Mouse (Mus musculus) T-helper 1 cell (primary cell): ENCODE measurements around the gene Cntnap5b.

Experiments used
- in situ Hi-C: fragments of 300-600 bp; cut with MboI, MseI; formaldehyde crosslinking; loops from one replicate; pipeline ENCODE4 v1.15.1; 2025; ENCODE audit warnings: high pct_unique_total_duplicates

The Cntnap5b gene

DNA sequence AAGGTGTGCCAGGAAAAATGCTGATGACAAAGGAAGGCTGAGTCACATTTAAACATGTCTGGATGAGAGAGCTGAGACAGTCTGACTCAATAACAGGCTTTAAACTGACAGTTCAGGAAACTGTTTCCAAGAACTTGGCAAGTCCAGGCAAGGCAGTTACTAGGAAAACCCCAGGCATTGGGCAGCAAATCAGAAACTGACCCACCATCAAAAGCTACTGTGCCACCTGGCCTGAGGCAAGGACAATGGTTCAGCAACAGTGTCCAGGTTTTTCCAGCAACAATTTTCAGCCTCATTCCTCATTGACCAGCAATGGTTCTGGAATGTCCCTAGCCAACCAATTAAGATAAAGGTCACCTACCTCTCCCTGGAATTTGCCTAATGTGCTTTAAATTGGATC, 399.0 kb downstream of the Cntnap5b start:
- in situ Hi-C loops, result no loop called here

DNA sequence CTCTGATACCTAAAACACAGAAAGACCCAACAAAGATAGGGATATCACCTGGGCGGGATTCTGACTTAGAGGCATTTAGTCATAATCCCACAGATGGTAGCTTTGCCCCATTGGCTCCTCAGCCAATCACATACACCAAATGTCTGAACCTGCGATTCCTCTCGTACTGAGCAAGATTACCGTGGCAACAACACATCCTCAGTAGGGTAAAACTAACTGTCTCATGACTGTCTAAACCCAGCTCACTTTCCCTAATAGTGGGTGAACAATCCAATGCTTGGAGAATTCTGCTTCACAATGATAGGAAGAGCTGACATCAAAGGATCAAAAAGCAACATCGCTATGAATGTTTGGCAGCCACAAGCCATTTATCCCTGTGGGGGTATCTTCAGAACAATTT, 407.5 kb downstream of the Cntnap5b start:
- in situ Hi-C loops, result no loop called here

DNA sequence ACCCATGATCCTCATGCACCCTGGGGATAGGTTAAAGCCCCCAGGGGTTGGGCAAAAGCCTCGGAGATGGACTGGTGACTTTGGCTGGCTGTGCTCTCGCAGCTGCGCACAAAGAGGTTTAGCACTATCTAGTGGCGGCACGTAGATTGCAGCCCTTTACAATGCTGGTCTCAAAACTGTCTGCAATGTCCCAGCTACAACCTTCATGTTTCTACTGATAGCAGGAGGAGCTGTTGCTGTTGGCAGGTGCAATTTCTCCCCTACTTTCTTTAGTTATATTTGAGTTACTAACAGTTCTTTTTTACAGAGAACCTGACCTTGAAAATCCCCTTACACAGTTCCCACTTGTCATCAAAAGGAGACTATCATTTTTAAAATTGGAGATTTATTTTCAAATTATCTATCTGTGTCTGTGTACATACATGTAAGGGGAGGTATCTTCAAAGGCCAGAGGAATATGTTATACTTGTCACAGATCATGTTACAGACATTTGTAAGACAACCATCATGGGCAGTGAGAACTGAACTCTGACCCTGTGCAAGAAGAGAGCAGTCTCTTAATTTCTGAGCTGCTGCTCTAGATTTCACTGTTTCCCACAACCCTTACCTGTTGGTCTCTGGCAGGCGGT, 459.5 kb downstream of the Cntnap5b start:
- in situ Hi-C loops, result no loop called here

DNA sequence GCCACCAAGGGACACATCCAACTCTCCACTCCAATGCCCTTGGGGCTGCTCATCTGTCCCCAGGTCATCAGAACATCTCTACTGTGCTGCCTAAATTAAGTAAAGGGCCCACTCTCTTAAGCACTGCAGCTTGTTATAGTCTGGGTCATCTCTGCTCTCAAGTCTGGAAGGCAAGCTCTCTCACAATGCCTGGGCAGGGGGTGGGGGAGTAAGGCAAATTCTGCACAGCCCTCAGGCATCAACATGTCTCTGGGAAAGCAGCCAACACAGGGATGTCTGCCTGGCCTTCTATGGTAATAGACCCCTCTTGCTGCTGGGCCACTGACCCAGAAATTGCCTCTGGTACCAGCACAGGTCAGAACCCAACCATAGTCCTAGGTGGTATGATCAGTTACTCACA, 479.4 kb downstream of the Cntnap5b start:
- in situ Hi-C loops, result no loop called here

DNA sequence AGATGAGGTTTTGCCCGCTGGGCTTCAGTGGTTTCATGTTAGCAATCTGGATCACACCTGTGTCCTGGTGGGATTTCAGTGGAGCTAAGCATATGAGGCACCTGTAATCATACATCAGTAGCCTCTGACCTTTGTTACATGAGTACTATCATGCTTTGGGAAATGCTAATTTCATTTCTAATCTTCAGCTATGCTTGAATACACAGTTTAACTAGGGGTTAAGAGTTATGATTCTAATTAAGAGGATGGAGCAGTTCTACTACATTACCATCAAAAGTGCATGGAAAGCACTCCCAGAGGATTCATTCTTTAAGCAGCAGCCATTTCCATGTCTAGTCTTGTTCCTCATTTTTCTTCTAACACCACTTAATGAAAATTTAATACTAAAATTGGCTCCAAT, 538.1 kb downstream of the Cntnap5b start:
- in situ Hi-C loops, result no loop called here

DNA sequence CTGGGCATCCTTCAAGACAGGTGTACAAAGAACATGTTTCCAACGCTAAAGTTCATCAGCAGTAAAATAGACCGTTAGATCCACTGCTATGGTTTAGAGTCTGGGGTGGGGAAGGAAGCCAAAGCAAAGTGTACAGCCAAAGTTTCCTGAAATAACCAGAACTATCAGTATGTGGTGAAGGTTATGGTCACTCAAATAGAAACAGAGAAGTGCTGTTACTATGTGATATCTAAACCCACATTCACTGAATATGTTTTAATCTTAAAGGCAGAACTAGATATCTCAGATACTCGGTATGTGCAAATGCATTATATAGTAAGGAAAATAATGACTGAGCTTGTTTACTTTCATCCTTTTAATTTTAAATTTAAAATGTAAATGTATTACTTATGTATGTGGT, 558.5 kb downstream of the Cntnap5b start:
- in situ Hi-C loops, result no loop called here

DNA sequence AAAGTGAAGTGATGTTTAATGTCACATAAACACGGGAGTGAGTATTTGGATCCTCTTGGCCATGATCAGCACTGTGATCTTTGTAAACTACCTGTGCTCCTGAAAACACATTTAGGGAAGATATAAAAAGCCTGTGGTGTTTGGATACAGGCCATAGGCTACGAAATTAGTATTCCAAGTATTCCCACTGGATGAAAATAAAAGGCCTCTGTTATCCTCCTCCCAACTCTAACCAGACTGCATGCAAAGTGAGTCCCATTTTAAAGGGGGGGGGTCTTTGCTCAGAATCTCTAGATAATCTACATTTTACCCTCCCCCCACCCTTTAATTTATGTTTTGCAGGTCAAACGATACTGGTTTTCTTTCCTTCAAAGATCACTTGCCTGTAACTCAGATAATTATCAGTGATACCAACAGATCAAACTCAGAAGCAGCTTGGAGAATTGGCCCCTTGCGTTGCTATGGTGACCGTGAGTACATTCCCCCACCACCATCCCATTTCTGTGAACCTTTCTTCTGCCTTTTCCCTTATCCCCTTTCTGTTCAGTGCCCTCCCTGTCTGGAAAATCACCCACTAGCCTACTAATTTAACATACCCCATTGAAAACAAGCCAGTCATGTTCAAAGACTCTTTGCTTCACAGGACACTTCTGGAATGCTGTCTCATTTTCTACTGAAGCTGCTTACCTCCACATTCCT, 597.0 kb downstream of the Cntnap5b start:
- in situ Hi-C loops, result no loop called here

DNA sequence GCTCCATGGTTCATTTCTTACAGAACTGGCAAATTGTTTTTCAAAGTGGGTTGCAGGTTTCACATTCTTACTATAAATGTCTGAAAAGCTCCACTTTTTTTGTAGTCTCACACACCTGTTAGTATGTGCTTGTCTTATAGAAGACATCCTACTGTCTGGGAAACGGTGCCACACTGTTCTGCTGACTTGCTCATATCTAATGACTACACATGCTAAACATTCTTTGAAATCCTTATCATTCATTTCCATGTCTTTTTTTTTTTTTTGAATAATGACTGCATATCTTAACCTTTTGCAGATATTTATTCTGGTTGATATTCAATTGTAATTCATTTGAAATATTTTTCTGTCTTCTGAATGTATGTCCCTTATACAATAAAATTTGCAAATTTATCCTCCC, 613.7 kb downstream of the Cntnap5b start:
- in situ Hi-C loops, result no loop called here

DNA sequence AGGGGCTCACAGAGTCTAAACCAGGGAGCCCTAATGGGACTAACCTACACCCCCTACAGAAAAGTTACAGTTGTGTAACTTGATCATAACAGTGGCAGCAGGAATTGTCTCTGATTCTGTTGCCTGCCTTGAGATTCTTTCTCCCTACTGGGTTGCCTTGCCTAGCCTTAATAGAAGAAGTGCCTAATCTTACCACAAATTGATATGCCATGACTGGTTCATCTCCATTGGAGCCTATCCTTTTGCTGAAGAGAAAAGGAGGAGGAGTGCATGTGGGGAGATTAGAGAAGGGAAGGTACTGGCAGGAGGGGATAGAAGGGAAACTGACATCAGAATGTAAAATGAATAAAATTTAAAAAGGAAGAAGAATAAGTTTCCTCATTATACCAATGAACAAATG, 621.5 kb downstream of the Cntnap5b start:
- in situ Hi-C loops, result no loop called here

DNA sequence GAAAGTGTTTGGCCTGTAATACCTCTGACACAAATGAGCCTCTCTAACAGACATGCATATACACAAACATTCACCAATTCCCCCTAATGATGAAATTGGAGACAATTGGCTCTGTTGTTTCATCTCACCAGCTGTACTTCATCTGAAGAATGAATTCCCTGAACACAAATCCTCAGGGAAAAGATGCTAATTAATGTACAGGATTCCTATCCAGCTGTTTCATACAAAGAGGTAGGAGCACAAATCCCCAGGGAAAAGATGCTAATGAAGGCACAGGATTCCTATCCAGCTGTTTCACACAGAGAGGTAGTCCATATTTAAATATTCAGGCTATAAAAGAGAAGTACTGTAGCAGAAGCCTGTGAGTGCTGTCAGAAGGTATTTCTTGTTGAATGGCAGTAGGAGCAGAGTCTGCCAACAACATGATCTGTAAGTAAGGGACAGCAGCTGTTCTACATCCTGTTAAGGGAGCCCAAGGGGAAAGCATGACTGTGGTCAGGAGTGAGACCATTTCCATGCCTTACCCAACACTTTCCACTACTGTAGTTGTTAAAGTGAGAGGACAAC, 644.2 kb downstream of the Cntnap5b start:
- in situ Hi-C loops, result no loop called here

DNA sequence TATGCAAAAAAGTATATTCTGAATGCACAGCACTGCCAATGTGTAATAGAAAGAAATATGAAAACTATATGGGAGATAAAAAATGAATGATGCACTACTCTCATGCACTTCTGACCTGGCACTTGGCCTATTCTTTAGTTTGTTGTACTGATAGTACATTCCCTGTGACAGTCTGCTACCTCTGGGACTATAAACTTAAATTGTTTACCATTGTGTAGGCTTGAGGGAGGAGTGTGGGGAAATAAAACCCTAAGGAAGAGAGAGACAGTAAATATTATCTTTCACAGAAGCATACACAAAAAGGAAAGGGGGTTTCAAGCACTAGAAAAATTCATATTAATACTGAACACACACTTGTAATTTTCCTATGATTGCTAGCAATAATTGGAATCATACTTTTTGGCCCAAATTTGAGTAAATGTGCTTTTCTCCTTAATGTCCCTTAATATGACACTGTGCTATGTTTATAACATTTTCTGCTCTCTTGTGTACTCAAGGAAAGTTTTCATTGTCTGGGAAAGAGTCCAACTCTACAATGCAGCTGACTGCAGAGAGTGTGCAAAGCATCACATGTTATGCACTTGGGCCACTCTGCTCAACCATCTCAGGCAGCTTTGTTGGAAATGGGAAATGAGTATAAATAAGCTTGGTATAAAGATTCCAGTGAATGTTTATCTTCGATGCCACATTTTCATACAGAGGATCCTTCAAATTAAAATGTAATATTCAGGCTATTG, 657.6 kb downstream of the Cntnap5b start:
- in situ Hi-C loops, result no loop called here

DNA sequence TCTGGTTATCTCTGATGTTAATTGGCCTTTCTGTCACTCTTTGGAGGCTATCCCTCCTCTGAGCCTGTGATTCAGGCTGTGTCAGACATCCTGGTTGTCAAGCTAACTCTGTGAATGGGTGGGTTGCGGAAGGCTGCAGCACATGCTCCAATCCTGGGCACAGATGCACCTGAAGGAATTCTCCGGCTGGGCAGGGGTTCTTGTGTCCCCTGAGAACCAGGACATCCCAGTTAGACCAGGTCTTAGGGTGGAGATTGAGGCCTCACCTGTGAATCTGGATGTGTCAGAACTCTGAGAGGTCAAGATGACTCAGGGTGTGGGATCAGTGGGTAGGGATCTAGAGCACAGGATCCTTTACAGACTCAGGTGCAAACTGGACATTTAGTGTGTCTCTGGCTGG, 691.3 kb downstream of the Cntnap5b start:
- in situ Hi-C loops, result no loop called here

DNA sequence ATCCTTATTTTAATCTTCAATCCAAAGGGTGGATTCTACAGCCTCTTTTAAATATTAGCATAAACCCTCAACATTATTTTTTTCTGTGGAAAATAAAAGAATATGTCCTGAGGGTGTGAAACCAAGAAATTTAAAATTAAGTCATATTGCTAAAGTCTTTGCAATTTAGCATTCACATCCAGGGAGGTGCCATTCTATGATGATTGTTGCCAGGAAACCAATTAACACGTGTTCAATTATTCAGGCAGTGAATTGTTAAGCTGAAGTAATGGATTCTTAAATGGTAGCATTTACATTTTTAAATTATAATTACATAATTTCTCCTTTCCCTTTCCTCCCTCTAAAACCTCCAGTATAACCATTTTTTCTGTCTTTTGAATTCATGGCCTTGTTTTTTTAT, 692.7 kb downstream of the Cntnap5b start:
- in situ Hi-C loops, result no loop called here

DNA sequence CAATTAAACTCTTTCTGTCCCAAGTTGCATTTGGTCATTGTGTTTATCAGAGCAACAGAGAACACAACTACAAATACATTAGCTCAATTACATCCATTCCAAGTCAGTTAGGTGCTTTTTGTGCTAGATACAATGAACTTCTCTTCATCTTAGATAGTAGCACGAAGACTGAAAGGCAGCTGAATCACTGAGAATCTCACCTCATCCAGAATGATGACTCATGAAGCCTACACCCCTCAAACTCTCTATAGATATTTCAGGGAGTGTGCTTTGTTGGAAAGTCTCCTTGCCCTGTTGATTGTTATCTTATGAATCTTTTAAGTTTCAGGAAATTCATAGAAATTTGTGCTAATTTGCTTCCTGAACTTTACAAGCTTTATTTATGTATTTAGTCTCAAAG, 695.0 kb downstream of the Cntnap5b start:
- in situ Hi-C loops, result no loop called here

DNA sequence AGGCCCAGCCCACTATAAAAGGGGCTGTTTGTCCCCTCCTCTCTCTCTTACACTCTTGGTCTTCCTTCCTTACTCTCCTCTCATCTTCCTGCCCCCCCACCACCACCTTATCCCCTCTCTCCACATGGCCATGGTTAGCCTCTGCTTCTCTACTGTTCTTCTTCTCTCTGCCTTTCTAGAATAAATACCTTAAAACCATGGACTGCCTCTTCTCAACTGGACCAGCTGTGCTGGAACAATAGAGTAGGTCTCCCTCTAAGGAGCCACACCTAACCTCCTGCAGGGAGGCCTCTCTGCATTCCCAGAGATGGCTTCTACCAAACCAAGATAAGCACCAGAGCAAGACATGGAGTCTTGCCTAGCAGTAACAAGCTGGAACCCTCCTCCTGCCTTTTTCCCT, 737.3 kb downstream of the Cntnap5b start:
- in situ Hi-C loops, result no loop called here
